Mouse (Mus musculus): Measurements from ENCODE around the gene Sult4a1. TPM values are rescaled to one million over a fixed set of nuclear protein-coding genes. Genes with fewer than 3 reads are reported as not detected.

The Sult4a1 gene
- polyA plus RNA-seq, 1 experiment from 2014 or later = 5.7 TPM

GRCm38 (mm10) chr15:84131096-84131786 is 25.7 kb upstream of the Sult4a1 start:
- no peaks in the 10 kb centered on the region for H3K36me3 ChIP-seq (replicated peaks; ENCODE audit: control insufficient read depth, insufficient read depth, low read depth, low read length)
- WGBS = 72% methylated on average over 16 of the region's 16 CpGs
- H3K27me3 ChIP-seq (ENCODE audit: control insufficient read depth, insufficient read depth, low read length) = no peaks in the 10 kb centered on the region
- H3K4me1 ChIP-seq (ENCODE audit: control insufficient read depth, insufficient read depth, low read length) = no peaks in the 10 kb centered on the region
- H3K9me3 ChIP-seq (replicated peaks; ENCODE audit: control insufficient read depth, low read length) = no peaks in the 10 kb centered on the region
- H3K4me2 ChIP-seq (ENCODE audit: low read depth, low read length) = no peak overlapping the region
- no peak overlapping the region for H3K27ac ChIP-seq (replicated peaks; ENCODE audit: low read depth, low read length)
- no peak overlapping the region for H3K9ac ChIP-seq (replicated peaks; ENCODE audit: low read length)
- H3K4me3 ChIP-seq (ENCODE audit: low read depth, low read length) = no peak overlapping the region
- ATAC-seq (replicated peaks; ENCODE audit: insufficient number of reproducible peaks, low FRiP score, low TSS enrichment, low read depth) = no peak
- no peak for DNase-seq (ENCODE audit: low spot score)

GRCm38 (mm10) chr15:84126871-84127270 is 21.3 kb upstream of the Sult4a1 start:
- Histone ChIP-seq H3K4me2 (ENCODE audit: low read depth, low read length) (no peak overlapping the region), H3K4me3 (ENCODE audit: low read depth, low read length) (no peak overlapping the region), H3K36me3 (replicated peaks; ENCODE audit: control insufficient read depth, insufficient read depth, low read depth, low read length) (no peaks in the 10 kb centered on the region), H3K9me3 (replicated peaks; ENCODE audit: control insufficient read depth, low read length) (no peaks in the 10 kb centered on the region), H3K27me3 (ENCODE audit: control insufficient read depth, insufficient read depth, low read length) (no peaks in the 10 kb centered on the region), H3K9ac (replicated peaks; ENCODE audit: low read length) (no peak overlapping the region), H3K27ac (replicated peaks; ENCODE audit: low read depth, low read length) (no peak overlapping the region), H3K4me1 (ENCODE audit: control insufficient read depth, insufficient read depth, low read length) (no peaks in the 10 kb centered on the region)
- WGBS = 35% methylated on average over 5 of the region's 5 CpGs
- DNase-seq (ENCODE audit: low spot score) (no peak), ATAC-seq (replicated peaks; ENCODE audit: insufficient number of reproducible peaks, low FRiP score, low TSS enrichment, low read depth) (no peak)

GRCm38 (mm10) chr15:84126447-84126846 is 20.9 kb upstream of the Sult4a1 start:
- no peak for ATAC-seq (replicated peaks; ENCODE audit: insufficient number of reproducible peaks, low FRiP score, low TSS enrichment, low read depth)
- 73% methylated on average over 4 of the region's 4 CpGs for WGBS
- no peak overlapping the region for H3K4me2 ChIP-seq (ENCODE audit: low read depth, low read length)
- H3K36me3 ChIP-seq (replicated peaks; ENCODE audit: control insufficient read depth, insufficient read depth, low read depth, low read length) = no peaks in the 10 kb centered on the region
- no peak overlapping the region for H3K27ac ChIP-seq (replicated peaks; ENCODE audit: low read depth, low read length)
- no peaks in the 10 kb centered on the region for H3K4me1 ChIP-seq (ENCODE audit: control insufficient read depth, insufficient read depth, low read length)
- DNase-seq (ENCODE audit: low spot score) = no peak
- H3K9me3 ChIP-seq (replicated peaks; ENCODE audit: control insufficient read depth, low read length) = no peaks in the 10 kb centered on the region
- H3K4me3 ChIP-seq (ENCODE audit: low read depth, low read length) = no peak overlapping the region
- H3K9ac ChIP-seq (replicated peaks; ENCODE audit: low read length) = no peak overlapping the region
- H3K27me3 ChIP-seq (ENCODE audit: control insufficient read depth, insufficient read depth, low read length) = no peaks in the 10 kb centered on the region

- no peaks in the 10 kb centered on the region for H3K9me3 ChIP-seq (replicated peaks; ENCODE audit: control insufficient read depth, low read length)
- H3K27me3 ChIP-seq (ENCODE audit: control insufficient read depth, insufficient read depth, low read length) = no peaks in the 10 kb centered on the region
- no peaks in the 10 kb centered on the region for H3K4me1 ChIP-seq (ENCODE audit: control insufficient read depth, insufficient read depth, low read length)
- H3K36me3 ChIP-seq (replicated peaks; ENCODE audit: control insufficient read depth, insufficient read depth, low read depth, low read length) = no peaks in the 10 kb centered on the region
- H3K4me3 ChIP-seq (ENCODE audit: low read depth, low read length) = no peak overlapping the region
- no peak overlapping the region for H3K27ac ChIP-seq (replicated peaks; ENCODE audit: low read depth, low read length)
- no peak overlapping the region for H3K4me2 ChIP-seq (ENCODE audit: low read depth, low read length)
- ATAC-seq (replicated peaks; ENCODE audit: insufficient number of reproducible peaks, low FRiP score, low TSS enrichment, low read depth) = no peak
- WGBS = 66% methylated on average over 7 of the region's 7 CpGs
- DNase-seq (ENCODE audit: low spot score) = no peak
- H3K9ac ChIP-seq (replicated peaks; ENCODE audit: low read length) = no peak overlapping the region
These were observed 18.5 kb upstream of the Sult4a1 start for GRCm38 (mm10) chr15:84124086-84124485.

- Histone ChIP-seq H3K27me3 (ENCODE audit: control insufficient read depth, insufficient read depth, low read length) (no peaks in the 10 kb centered on the region), H3K9ac (replicated peaks; ENCODE audit: low read length) (no peak within 1 kb of the TSS), H3K4me3 (ENCODE audit: low read depth, low read length) (no peak within 1 kb of the TSS), H3K4me2 (ENCODE audit: low read depth, low read length) (no peak within 1 kb of the TSS), H3K9me3 (replicated peaks; ENCODE audit: control insufficient read depth, low read length) (no peaks in the 10 kb centered on the region), H3K36me3 (replicated peaks; ENCODE audit: control insufficient read depth, insufficient read depth, low read depth, low read length) (no peaks in the 10 kb centered on the region), H3K27ac (replicated peaks; ENCODE audit: low read depth, low read length) (no peak within 1 kb of the TSS), H3K4me1 (ENCODE audit: control insufficient read depth, insufficient read depth, low read length) (no peaks in the 10 kb centered on the region)
- WGBS = 69% methylated on average over 8 of the region's 8 CpGs
- DNase-seq (ENCODE audit: low spot score) (no peak), ATAC-seq (replicated peaks; ENCODE audit: insufficient number of reproducible peaks, low FRiP score, low TSS enrichment, low read depth) (no peak)
These were observed 17.5 kb upstream of the Sult4a1 start, which contains the start of gene Pnpla5 for GRCm38 (mm10) chr15:84123075-84123474. Gene Pnpla5 (minus strand): TSS chr15:84123175.

- WGBS = 83% methylated on average over 7 of the region's 7 CpGs
- H3K9me3 ChIP-seq (replicated peaks; ENCODE audit: control insufficient read depth, low read length) = no peaks in the 10 kb centered on the region
These were observed 15.5 kb upstream of the Sult4a1 start for GRCm38 (mm10) chr15:84121036-84121435.

GRCm38 (mm10) chr15:84120612-84121011 is 15.1 kb upstream of the Sult4a1 start:
- no peak overlapping the region for H3K4me2 ChIP-seq (ENCODE audit: low read depth, low read length)
- no peak overlapping the region for H3K9ac ChIP-seq (replicated peaks; ENCODE audit: low read length)
- DNase-seq (ENCODE audit: low spot score) = peak; percentile 52
- H3K9me3 ChIP-seq (replicated peaks; ENCODE audit: control insufficient read depth, low read length) = no peaks in the 10 kb centered on the region
- no peak overlapping the region for H3K4me3 ChIP-seq (ENCODE audit: low read depth, low read length)
- H3K27ac ChIP-seq (replicated peaks; ENCODE audit: low read depth, low read length) = no peak overlapping the region
- no peaks in the 10 kb centered on the region for H3K27me3 ChIP-seq (ENCODE audit: control insufficient read depth, insufficient read depth, low read length)
- H3K4me1 ChIP-seq (ENCODE audit: control insufficient read depth, insufficient read depth, low read length) = no peaks in the 10 kb centered on the region
- no peaks in the 10 kb centered on the region for H3K36me3 ChIP-seq (replicated peaks; ENCODE audit: control insufficient read depth, insufficient read depth, low read depth, low read length)
- WGBS = 20% methylated on average over 6 of the region's 6 CpGs
- no peak for ATAC-seq (replicated peaks; ENCODE audit: insufficient number of reproducible peaks, low FRiP score, low TSS enrichment, low read depth)

More at GRCm38 (mm10) chr15:84121036-84121435, 15.5 kb upstream of the Sult4a1 start:
- DNase-seq (ENCODE audit: low spot score) = no peak
- H3K4me3 ChIP-seq (ENCODE audit: low read depth, low read length) = no peak overlapping the region
- H3K4me1 ChIP-seq (ENCODE audit: control insufficient read depth, insufficient read depth, low read length) = no peaks in the 10 kb centered on the region
- no peak overlapping the region for H3K4me2 ChIP-seq (ENCODE audit: low read depth, low read length)
- no peaks in the 10 kb centered on the region for H3K27me3 ChIP-seq (ENCODE audit: control insufficient read depth, insufficient read depth, low read length)
- ATAC-seq (replicated peaks; ENCODE audit: insufficient number of reproducible peaks, low FRiP score, low TSS enrichment, low read depth) = no peak
- no peak overlapping the region for H3K9ac ChIP-seq (replicated peaks; ENCODE audit: low read length)
- H3K27ac ChIP-seq (replicated peaks; ENCODE audit: low read depth, low read length) = no peak overlapping the region
- no peaks in the 10 kb centered on the region for H3K36me3 ChIP-seq (replicated peaks; ENCODE audit: control insufficient read depth, insufficient read depth, low read depth, low read length)

GRCm38 (mm10) chr15:84116466-84116865 is 10.9 kb upstream of the Sult4a1 start:
- Histone ChIP-seq H3K36me3 (replicated peaks; ENCODE audit: control insufficient read depth, insufficient read depth, low read depth, low read length) (no peaks in the 10 kb centered on the region), H3K4me2 (ENCODE audit: low read depth, low read length) (no peak overlapping the region), H3K4me1 (ENCODE audit: control insufficient read depth, insufficient read depth, low read length) (no peaks in the 10 kb centered on the region), H3K9ac (replicated peaks; ENCODE audit: low read length) (no peak overlapping the region), H3K4me3 (ENCODE audit: low read depth, low read length) (no peak overlapping the region), H3K9me3 (replicated peaks; ENCODE audit: control insufficient read depth, low read length) (no peaks in the 10 kb centered on the region), H3K27ac (replicated peaks; ENCODE audit: low read depth, low read length) (no peak overlapping the region), H3K27me3 (ENCODE audit: control insufficient read depth, insufficient read depth, low read length) (no peaks in the 10 kb centered on the region)
- DNase-seq (ENCODE audit: low spot score) (no peak), ATAC-seq (replicated peaks; ENCODE audit: insufficient number of reproducible peaks, low FRiP score, low TSS enrichment, low read depth) (no peak)
- WGBS = 73% methylated on average over 1 of the region's 1 CpGs
